Mouse (Mus musculus) ES-Bruce4 (cell line): ENCODE measurements around the gene Arhgef9.

ENCODE experiments used
- CTCF ChIP-seq: IDR thresholded peaks from one replicate; pipeline ENCODE4 v1.8.1; 2011; ENCODE audit warnings: low read depth, low read length
- EP300 ChIP-seq: IDR thresholded peaks from 2 replicates; pipeline ENCODE4 v1.6.1; 2011; ENCODE audit warnings: low read depth, low read length; ENCODE audit not compliant: insufficient read depth
- POLR2A ChIP-seq: IDR thresholded peaks from one replicate; pipeline ENCODE4 v1.8.1; 2011; ENCODE audit warnings: low read length; ENCODE audit not compliant: insufficient read depth

DNA sequence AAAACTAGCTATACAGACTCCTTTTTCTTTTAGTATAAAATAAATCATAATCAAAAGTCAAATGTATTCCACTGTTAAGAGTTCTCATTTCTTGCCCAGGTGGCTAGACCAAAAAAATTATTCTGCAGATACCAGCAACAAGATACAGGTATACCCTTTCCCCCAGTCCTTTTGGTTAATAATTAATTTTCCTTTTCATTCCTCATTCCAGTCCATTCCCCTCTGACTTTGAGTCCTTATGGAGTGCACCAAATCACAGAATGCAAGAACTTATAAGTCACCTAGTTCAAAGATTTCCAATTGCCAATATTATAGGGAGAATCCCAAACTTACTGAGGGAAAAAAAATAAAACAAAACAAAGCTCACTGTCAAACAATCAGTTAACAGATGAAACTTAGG is 33.2 kb downstream of the Arhgef9 start:
- TF ChIP-seq CTCF (no peak), EP300 (no peak), POLR2A (no peak)
